Mouse (Mus musculus): ENCODE data around the gene Pofut1. TPM values are rescaled to one million over a fixed set of nuclear protein-coding genes. Genes with fewer than 3 reads are reported as not detected.
A peak's percentile ranks its signal among the peaks of the same experiment; 100 is the strongest.
"Not testable (repeated sequence)": the region's sequence is repeated elsewhere in the genome, so short reads cannot be mapped to it uniquely, and the experiment has no call there.

The Pofut1 gene
- polyA plus RNA-seq, 1 experiment: 26.4 TPM

- no peak for DNase-seq (ENCODE audit: low read depth)
- TF ChIP-seq CTCF (IDR thresholded peaks at IDR 0.05; ENCODE audit: borderline replicate concordance, extremely low read depth, insufficient read depth, insufficient read length) (no peak), POLR2A (IDR thresholded peaks at IDR 0.05; ENCODE audit: borderline replicate concordance, extremely low read depth, insufficient read depth, insufficient read length, poor library complexity, severe bottlenecking) (no peak)
These were observed 33.5 kb downstream of the Pofut1 start for GRCm38 (mm10) chr2:153274919-153275247.

- DNase-seq (ENCODE audit: low read depth): not testable (repeated sequence)
These were observed 34.2 kb downstream of the Pofut1 start for GRCm38 (mm10) chr2:153275577-153275976.

DNA sequence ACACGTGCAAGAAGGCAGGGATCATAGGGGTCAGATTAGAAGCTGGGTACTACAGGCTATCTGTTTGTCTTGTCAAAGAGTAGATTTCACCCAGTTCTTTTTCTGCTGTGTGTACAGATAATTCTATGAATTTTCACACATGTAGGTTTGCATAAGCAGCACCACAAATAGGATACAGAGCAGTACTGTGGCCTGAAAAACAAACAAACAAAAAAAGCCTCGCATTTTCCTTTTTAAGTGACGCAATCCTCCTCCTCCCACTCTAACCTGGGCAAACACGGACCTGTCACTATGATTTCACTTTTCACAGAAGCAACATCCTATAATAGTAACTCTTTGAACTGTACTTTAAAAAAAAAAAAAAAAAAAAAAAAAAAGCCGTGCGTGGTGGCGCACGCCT is 35.1 kb downstream of the Pofut1 start:
- no peak for DNase-seq (ENCODE audit: low read depth)
- no peak for TF ChIP-seq POLR2A (IDR thresholded peaks at IDR 0.05; ENCODE audit: borderline replicate concordance, extremely low read depth, insufficient read depth, insufficient read length, poor library complexity, severe bottlenecking)
- no peak for TF ChIP-seq CTCF (IDR thresholded peaks at IDR 0.05; ENCODE audit: borderline replicate concordance, extremely low read depth, insufficient read depth, insufficient read length)

DNA sequence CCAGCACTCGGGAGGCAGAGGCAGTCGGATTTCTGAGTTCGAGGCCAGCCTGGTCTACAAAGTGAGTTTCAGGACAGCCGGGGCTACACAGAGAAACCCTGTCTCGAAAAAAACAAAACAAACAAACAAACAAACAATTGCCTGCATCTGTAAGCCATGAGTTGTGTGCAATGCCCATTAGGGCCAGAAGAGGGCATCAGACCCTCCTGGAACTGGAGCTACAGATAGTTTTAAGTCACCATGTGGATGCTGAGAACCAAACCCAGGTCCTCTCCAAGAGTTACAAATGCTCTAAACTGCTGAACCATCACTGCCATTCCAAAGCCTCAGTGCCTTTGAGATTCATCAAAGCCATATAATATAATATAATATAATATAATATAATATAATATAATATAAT is 35.5 kb downstream of the Pofut1 start:
- DNase-seq (ENCODE audit: low read depth): not testable (repeated sequence)

GRCm38 (mm10) chr2:153278357-153278756 is 37.0 kb downstream of the Pofut1 start:
- TF ChIP-seq CTCF (IDR thresholded peaks at IDR 0.05; ENCODE audit: borderline replicate concordance, extremely low read depth, insufficient read depth, insufficient read length) (no peak), POLR2A (IDR thresholded peaks at IDR 0.05; ENCODE audit: borderline replicate concordance, extremely low read depth, insufficient read depth, insufficient read length, poor library complexity, severe bottlenecking) (no peak)
- no peak for DNase-seq (ENCODE audit: low read depth)

GRCm38 (mm10) chr2:153283919-153284318 is 42.6 kb downstream of the Pofut1 start:
- no peak for DNase-seq (ENCODE audit: low read depth)
- TF ChIP-seq POLR2A (IDR thresholded peaks at IDR 0.05; ENCODE audit: borderline replicate concordance, extremely low read depth, insufficient read depth, insufficient read length, poor library complexity, severe bottlenecking) (no peak), CTCF (IDR thresholded peaks at IDR 0.05; ENCODE audit: borderline replicate concordance, extremely low read depth, insufficient read depth, insufficient read length) (no peak)

DNA sequence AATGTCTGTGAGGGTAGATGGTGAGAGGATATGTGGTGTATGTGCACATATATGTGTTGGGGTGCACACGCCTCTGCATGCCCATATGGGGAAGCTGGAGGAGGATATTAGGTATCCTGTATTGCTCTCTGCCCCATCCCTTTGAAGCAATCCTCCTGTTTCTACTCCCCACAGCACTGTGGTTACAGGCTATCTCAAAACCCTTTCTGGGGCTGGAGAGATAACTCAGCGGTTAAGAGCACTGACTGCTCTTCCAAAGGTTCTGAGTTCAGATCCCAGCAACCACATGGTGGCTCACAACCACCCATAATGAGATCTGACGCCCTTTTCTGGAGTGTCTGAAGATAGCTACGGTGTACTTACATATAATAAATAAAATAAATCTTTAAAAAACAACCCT is 45.2 kb downstream of the Pofut1 start:
- TF ChIP-seq CTCF (IDR thresholded peaks at IDR 0.05; ENCODE audit: borderline replicate concordance, extremely low read depth, insufficient read depth, insufficient read length): no peak
- TF ChIP-seq POLR2A (IDR thresholded peaks at IDR 0.05; ENCODE audit: borderline replicate concordance, extremely low read depth, insufficient read depth, insufficient read length, poor library complexity, severe bottlenecking): no peak
- DNase-seq (ENCODE audit: low read depth): no peak

DNA sequence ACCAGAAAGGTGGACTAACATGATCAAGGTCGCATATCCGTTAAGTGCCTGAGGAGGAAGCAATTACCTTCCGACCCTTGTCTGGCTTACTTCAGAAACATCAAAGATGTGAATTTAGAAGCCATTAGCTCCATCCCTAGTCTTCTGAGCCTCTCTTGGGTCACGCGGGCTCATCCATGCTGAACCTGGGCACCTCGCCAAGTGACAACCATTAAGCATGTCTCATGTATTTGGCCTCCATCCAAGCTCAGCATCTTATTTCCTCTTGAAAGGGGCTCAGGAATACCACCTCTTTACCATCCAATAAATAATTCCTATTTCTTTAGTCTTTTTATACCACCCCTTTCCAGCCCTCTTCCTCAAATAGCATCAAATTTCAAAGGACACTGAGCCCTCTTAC is 46.5 kb downstream of the Pofut1 start:
- no peak for TF ChIP-seq CTCF (IDR thresholded peaks at IDR 0.05; ENCODE audit: borderline replicate concordance, extremely low read depth, insufficient read depth, insufficient read length)
- TF ChIP-seq POLR2A (IDR thresholded peaks at IDR 0.05; ENCODE audit: borderline replicate concordance, extremely low read depth, insufficient read depth, insufficient read length, poor library complexity, severe bottlenecking): no peak
- DNase-seq (ENCODE audit: low read depth): peak; percentile 87

DNA sequence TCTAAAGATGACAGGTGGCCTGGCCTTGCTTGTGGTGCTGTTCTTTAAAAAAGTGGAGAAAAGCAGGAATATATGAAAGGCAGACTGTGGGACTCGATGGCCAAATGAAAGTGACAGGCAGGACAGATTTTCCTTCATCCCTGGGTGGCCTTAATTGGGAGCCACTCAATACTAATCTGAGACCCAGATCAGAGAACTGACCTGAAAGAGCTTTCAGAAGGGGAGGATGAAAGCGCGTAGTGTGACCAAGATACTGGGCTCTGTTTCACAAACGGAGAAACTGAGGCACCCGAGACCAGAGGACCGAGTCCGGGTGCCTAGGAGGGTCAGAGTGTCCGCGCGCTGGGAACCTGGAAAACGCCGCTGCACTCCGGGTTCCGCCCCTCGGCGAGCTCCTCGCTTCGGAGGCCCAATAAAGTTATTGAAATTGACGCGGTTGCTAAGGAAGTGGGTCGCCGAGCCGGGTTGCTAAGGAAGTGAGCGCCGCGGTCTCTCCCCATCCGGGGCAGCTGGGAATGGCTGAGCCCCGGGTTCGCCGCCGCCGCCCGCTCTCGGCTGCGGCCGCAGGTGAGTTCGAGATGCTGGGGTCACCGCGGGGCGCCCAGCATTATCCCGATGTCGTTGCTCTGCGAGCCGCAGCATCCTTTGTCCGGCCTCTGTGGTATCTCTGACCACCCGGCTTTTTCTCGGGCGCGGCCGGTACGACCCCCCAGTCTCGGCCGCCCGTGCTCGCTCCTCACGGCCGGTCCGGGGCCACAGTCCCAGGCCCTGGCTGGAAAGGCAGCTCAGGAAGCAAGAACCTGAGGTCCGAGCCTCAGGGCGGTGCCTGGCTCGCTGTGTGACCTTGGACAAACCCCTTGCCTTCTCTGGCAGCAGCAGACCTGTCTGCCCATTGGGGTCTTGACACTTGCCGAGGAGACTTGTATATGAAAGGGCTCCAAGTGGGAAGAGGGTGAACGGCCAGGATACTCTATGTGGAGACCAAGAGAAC is 49.9 kb downstream of the Pofut1 start, which contains the start of gene Kif3b:
Kif3b (plus strand) TSS at position 476 of the 991 bp plus-strand sequence.
- peak; percentile 95 for DNase-seq (ENCODE audit: low read depth)
- no peak for TF ChIP-seq CTCF (IDR thresholded peaks at IDR 0.05; ENCODE audit: borderline replicate concordance, extremely low read depth, insufficient read depth, insufficient read length)
- peak; percentile 55; the same call in 1 of the 2 replicates for TF ChIP-seq POLR2A (IDR thresholded peaks at IDR 0.05; ENCODE audit: borderline replicate concordance, extremely low read depth, insufficient read depth, insufficient read length, poor library complexity, severe bottlenecking)

GRCm38 (mm10) chr2:153292305-153292861 is 51.0 kb downstream of the Pofut1 start:
- TF ChIP-seq CTCF (IDR thresholded peaks at IDR 0.05; ENCODE audit: borderline replicate concordance, extremely low read depth, insufficient read depth, insufficient read length) (no peak), POLR2A (IDR thresholded peaks at IDR 0.05; ENCODE audit: borderline replicate concordance, extremely low read depth, insufficient read depth, insufficient read length, poor library complexity, severe bottlenecking) (no peak)
- peak; percentile 4 for DNase-seq (ENCODE audit: low read depth)

GRCm38 (mm10) chr2:153295196-153295595 is 53.9 kb downstream of the Pofut1 start:
- TF ChIP-seq POLR2A (IDR thresholded peaks at IDR 0.05; ENCODE audit: borderline replicate concordance, extremely low read depth, insufficient read depth, insufficient read length, poor library complexity, severe bottlenecking): no peak
- no peak for TF ChIP-seq CTCF (IDR thresholded peaks at IDR 0.05; ENCODE audit: borderline replicate concordance, extremely low read depth, insufficient read depth, insufficient read length)
- no peak for DNase-seq (ENCODE audit: low read depth)

DNA sequence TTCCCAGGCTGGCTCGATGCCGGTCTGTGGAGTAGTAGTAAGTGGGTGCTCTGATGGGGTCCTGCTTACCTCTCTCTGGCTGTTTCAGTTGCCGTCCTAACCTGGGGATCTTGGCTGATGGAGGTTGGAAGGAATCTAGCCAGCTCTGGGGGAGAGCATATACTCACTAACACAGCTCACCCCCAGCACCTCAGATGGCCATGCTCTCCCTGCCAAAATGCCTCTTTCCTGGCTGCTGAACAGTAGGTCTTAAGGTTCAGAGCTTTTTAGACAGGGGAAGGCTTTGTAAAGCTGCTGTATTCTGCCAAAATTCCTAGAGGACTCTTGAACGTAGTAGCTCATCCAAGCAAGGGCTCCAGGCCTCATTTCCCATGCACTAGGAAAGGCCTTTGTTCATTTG is 56.4 kb downstream of the Pofut1 start:
- TF ChIP-seq CTCF (IDR thresholded peaks at IDR 0.05; ENCODE audit: borderline replicate concordance, extremely low read depth, insufficient read depth, insufficient read length) (no peak), POLR2A (IDR thresholded peaks at IDR 0.05; ENCODE audit: borderline replicate concordance, extremely low read depth, insufficient read depth, insufficient read length, poor library complexity, severe bottlenecking) (no peak)
- DNase-seq (ENCODE audit: low read depth): peak; percentile 6

Measured in brain, embryonic 14.5 days (tissue).